Mouse (Mus musculus): ENCODE results near the gene Tceanc2. TPM values are rescaled to one million over a fixed set of nuclear protein-coding genes. Genes with fewer than 3 reads are reported as not detected.

Tceanc2 gene
- polyA plus RNA-seq (2015; fragmentation: Nextera tagmentation; extraction: Ambion mirVana) = 22.7 and 25.1 TPM in 2 replicates

DNA sequence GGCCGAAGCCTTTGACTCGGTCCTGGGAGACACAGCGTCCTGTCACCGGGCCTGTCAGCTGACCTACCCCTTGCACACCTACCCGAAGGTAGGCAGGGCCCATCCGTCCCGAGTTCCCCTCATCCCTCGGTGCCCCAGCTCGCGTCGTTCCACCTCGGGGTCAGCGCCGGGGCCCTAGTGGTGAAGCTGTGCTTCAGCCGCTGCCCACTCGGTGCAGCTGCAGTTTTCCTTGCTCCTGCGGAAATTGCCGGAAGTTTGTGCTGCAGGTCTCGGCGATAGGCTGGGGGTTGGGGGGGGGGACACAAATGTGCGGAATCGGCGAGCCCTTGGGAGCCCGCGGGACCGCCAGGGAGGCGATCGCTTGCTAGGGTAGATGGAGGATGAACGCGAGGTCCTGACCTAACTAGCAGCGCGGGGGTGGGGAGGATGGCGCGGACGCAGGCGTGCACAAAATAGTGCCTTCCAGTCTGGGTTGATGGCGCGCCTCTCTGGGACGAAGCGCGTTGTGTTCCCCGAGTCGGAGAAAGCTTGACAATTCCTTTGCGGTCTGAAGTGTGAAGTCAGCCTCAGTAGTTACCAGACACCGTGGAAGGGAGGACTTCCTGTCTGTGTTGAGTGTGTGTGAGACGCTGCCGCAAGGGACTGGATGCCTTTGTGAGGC lies at the start of gene Tceanc2:
Gene Tceanc2 (minus strand): TSS at position 287 of the 661 bp plus-strand sequence.
- no peaks in the 10 kb centered on the region for H3K27me3 ChIP-seq (ENCODE audit: control insufficient read depth, insufficient read depth, low read depth, low read length)
- H3K4me2 ChIP-seq (ENCODE audit: low read depth, low read length) = peak within 1 kb of the TSS; percentile 75
- H3K27ac ChIP-seq (ENCODE audit: low read length) = peak within 1 kb of the TSS; percentile 99
- peaks cover 16% of the 10 kb centered on the region for H3K4me1 ChIP-seq (replicated peaks; ENCODE audit: control insufficient read depth, insufficient read depth, low read length)
- peak within 1 kb of the TSS; percentile 72 for H3K9ac ChIP-seq (ENCODE audit: low read length)
- ATAC-seq (ENCODE audit: low read depth) = peak; percentile 13
- H3K9me3 ChIP-seq (ENCODE audit: control insufficient read depth, low read length) = no peaks in the 10 kb centered on the region
- no peaks in the 10 kb centered on the region for H3K36me3 ChIP-seq (ENCODE audit: control insufficient read depth, insufficient read depth, low read length)
- H3K4me3 ChIP-seq (ENCODE audit: low read length) = peak within 1 kb of the TSS; percentile 60
- under 1% methylated on average over 47 of the region's 47 CpGs for WGBS

DNA sequence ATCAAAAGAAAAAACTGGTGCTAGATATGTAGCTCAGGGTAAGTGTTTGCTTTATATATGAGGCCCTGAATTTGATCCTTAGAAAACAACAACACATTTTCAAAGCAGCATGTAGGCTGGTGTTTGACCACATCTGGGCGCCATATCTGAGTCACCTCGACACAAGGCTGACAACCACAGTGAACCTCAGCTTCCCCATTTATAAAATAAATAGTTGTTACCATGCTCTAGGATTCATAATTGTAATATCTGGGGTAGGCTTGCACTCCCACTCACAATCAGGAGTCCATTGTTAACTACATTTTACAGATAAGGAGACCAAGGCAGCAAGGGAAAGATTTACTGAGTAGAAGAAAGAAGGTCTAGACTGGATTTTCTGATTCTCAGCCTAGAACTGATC lies 47.4 kb upstream of the Tceanc2 start:
- H3K9ac ChIP-seq (ENCODE audit: low read length) = no peak overlapping the region
- H3K27me3 ChIP-seq (ENCODE audit: control insufficient read depth, insufficient read depth, low read depth, low read length) = no peaks in the 10 kb centered on the region
- no peaks in the 10 kb centered on the region for H3K36me3 ChIP-seq (ENCODE audit: control insufficient read depth, insufficient read depth, low read length)
- H3K4me1 ChIP-seq (replicated peaks; ENCODE audit: control insufficient read depth, insufficient read depth, low read length) = no peaks in the 10 kb centered on the region
- no peak overlapping the region for H3K4me3 ChIP-seq (ENCODE audit: low read length)
- ATAC-seq (ENCODE audit: low read depth) = no peak
- H3K4me2 ChIP-seq (ENCODE audit: low read depth, low read length) = no peak overlapping the region
- 79% methylated on average over 2 of the region's 2 CpGs for WGBS
- H3K9me3 ChIP-seq (ENCODE audit: control insufficient read depth, low read length) = no peaks in the 10 kb centered on the region
- H3K27ac ChIP-seq (ENCODE audit: low read length) = no peak overlapping the region

DNA sequence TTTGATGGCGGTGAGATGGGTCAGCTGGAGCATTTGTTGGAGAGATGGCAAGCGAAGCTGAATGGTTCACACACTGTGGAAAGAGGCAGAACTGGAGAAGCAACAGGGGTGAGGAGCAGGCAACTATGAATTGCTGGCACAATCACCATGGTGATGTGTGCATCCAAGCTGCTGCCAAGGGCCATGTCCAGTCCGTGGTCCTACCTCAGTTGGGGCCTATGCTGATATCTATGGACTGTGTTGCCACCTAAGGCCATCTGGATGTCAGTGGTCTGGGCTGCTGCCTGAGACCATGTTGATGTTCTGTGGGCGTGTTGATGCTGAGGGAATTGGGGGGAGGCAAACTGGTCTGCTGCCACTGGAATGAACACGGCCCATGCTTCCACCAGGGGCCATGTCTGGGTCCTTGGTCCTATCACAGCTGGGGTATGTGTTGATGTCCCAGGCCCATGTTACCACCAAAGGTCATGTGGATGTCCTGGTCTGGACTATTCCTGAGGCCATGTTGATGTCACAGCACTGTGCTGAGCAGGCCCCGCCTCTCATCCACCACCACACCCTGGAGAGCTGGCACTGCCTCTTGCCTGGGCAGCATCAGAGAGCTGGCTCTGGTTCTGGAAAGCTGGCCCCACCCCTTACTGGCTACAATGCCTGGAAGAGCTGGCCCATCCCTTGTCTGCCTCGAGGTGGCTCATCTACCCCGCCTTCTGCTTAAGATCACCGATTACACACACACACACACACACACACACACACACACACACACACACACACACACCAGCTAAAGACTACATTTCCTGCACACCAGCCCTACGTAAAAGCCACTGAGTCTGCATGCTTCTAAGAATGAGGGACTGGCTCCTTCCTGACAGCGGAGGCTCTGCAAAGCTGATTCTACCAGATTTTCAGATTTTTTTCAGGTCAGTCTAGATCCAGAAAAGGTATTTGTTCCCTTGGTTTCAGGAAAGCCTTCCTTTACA lies 44.6 kb upstream of the Tceanc2 start:
- ATAC-seq (ENCODE audit: low read depth) = peak; percentile 34
- WGBS = 75% methylated on average over 11 of the region's 11 CpGs

DNA sequence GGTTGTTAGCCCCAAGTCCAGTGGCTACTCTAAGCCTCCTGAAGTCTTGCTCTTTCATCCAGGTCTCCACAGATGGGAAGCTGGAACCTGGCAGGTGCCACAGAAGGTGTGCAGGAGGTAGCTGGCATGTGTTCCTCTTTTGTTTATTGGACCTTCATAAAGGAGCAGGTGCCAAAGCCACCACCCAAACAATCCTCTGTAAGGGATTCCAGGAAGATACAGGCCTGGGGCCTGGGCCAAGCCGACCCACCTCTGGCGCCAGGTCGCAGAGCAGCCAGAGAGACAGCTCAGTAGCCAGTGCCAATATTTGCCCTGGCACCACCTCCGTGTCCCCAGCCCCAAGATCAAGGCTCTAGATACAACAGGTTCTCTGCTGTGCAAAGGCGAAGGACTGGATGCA lies 42.6 kb upstream of the Tceanc2 start:
- no peaks in the 10 kb centered on the region for H3K9me3 ChIP-seq (ENCODE audit: control insufficient read depth, low read length)
- H3K27ac ChIP-seq (ENCODE audit: low read length) = no peak overlapping the region
- no peak overlapping the region for H3K4me2 ChIP-seq (ENCODE audit: low read depth, low read length)
- ATAC-seq (ENCODE audit: low read depth) = no peak
- H3K4me3 ChIP-seq (ENCODE audit: low read length) = no peak overlapping the region
- no peak overlapping the region for H3K9ac ChIP-seq (ENCODE audit: low read length)
- H3K36me3 ChIP-seq (ENCODE audit: control insufficient read depth, insufficient read depth, low read length) = no peaks in the 10 kb centered on the region
- H3K4me1 ChIP-seq (replicated peaks; ENCODE audit: control insufficient read depth, insufficient read depth, low read length) = no peaks in the 10 kb centered on the region
- 74% methylated on average over 5 of the region's 5 CpGs for WGBS
- H3K27me3 ChIP-seq (ENCODE audit: control insufficient read depth, insufficient read depth, low read depth, low read length) = no peaks in the 10 kb centered on the region

More for the DNA sequence above, 44.6 kb upstream of the Tceanc2 start:
- no peaks in the 10 kb centered on the region for H3K27me3 ChIP-seq (ENCODE audit: control insufficient read depth, insufficient read depth, low read depth, low read length)
- no peak overlapping the region for H3K27ac ChIP-seq (ENCODE audit: low read length)
- no peak overlapping the region for H3K4me3 ChIP-seq (ENCODE audit: low read length)
- H3K4me1 ChIP-seq (replicated peaks; ENCODE audit: control insufficient read depth, insufficient read depth, low read length) = no peaks in the 10 kb centered on the region
- no peak overlapping the region for H3K4me2 ChIP-seq (ENCODE audit: low read depth, low read length)
- no peaks in the 10 kb centered on the region for H3K9me3 ChIP-seq (ENCODE audit: control insufficient read depth, low read length)
- H3K9ac ChIP-seq (ENCODE audit: low read length) = no peak overlapping the region
- no peaks in the 10 kb centered on the region for H3K36me3 ChIP-seq (ENCODE audit: control insufficient read depth, insufficient read depth, low read length)

DNA sequence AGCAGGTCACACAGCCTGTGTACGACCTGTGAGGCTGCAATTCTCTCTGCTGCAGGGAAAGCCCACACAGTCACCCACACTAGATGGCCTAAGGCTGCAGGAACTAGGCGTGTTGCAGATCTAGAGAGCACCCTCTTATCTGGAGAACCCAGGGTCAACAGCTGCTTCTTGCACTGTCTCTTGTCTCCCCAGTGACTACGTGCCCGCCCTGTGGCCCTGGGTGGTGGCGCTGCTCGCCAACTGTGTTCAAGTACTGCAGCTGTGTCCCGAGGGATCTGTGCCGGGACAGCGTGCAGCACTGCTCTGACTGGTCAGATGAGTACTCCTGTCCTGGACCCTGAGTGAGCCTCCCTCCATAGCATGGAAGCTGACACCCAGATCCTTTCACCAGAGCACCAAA lies 38.7 kb upstream of the Tceanc2 start:
- no peaks in the 10 kb centered on the region for H3K9me3 ChIP-seq (ENCODE audit: control insufficient read depth, low read length)
- H3K4me1 ChIP-seq (replicated peaks; ENCODE audit: control insufficient read depth, insufficient read depth, low read length) = peaks cover 4% of the 10 kb centered on the region; the same call in 1 of the 2 replicates
- H3K27ac ChIP-seq (ENCODE audit: low read length) = no peak overlapping the region
- ATAC-seq (ENCODE audit: low read depth) = peak; percentile 27; the same call in 1 of the 2 replicates
- no peaks in the 10 kb centered on the region for H3K27me3 ChIP-seq (ENCODE audit: control insufficient read depth, insufficient read depth, low read depth, low read length)
- H3K4me2 ChIP-seq (ENCODE audit: low read depth, low read length) = no peak overlapping the region
- WGBS = 49% methylated on average over 9 of the region's 9 CpGs
- no peak overlapping the region for H3K4me3 ChIP-seq (ENCODE audit: low read length)
- no peak overlapping the region for H3K9ac ChIP-seq (ENCODE audit: low read length)
- no peaks in the 10 kb centered on the region for H3K36me3 ChIP-seq (ENCODE audit: control insufficient read depth, insufficient read depth, low read length)

DNA sequence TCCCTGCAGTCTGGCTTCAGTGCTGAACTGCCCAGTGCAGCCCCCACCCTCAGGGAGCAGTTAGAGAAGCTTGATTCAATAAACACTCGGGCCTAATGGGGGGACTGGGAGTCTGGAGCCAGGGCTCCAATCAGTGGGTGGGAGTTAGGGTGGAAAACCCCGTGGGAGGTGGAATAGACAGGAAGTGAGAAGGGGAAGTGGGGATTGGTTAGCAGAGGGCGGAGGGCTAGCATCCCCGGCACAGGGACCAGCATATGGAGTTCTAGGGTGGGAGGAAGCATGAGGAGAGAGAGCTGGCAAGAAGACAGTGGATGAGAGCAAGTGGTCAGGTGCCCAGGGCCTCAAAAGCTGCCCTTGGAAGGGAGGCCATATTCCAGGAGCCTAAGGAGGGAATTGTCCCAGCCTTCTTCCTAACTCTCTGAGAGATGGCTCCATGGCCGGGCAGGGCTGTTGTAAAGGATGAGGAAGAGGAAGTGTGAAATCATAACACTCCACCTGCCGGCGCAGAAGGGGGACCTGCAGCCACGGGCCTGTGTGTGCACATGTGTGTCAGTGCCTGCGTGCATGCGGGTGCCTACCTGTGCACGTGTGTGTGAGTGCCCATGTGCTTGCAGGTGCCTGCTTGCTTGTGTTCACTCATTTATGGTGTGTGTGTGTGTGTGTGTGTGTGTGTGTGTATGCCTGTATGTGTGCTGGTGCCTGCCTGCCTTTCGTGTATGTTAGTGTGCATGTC lies 34.5 kb upstream of the Tceanc2 start:
- H3K27me3 ChIP-seq (ENCODE audit: control insufficient read depth, insufficient read depth, low read depth, low read length) = no peaks in the 10 kb centered on the region
- whole genome bisulfite sequencing = 55% methylated on average over 12 of the region's 12 CpGs
- no peak for ATAC-seq (ENCODE audit: low read depth)

DNA sequence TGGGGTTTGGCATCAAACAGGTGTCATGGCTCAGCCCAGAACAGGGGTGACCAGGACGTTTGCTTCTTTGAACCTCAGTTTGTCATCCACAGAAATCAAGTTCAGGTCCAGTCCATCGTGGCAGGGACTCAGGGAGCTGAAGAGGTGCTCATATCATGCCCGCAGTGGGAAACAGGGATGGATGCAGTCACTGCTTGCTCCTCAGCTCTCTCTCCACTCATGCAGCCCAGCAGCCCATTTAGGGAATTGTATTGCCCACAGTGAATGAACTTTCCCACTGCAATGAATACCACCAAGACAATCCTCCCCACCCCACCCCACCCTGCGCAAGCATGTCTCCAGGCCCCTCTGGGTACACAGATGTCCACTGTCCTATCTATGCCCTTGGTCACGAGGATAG lies 33.0 kb upstream of the Tceanc2 start:
- no peak for ATAC-seq (ENCODE audit: low read depth)
- Histone ChIP-seq H3K27me3 (ENCODE audit: control insufficient read depth, insufficient read depth, low read depth, low read length) (no peaks in the 10 kb centered on the region), H3K4me3 (ENCODE audit: low read length) (no peak overlapping the region), H3K27ac (ENCODE audit: low read length) (no peak overlapping the region), H3K4me1 (replicated peaks; ENCODE audit: control insufficient read depth, insufficient read depth, low read length) (peaks cover 10% of the 10 kb centered on the region), H3K4me2 (ENCODE audit: low read depth, low read length) (no peak overlapping the region), H3K36me3 (ENCODE audit: control insufficient read depth, insufficient read depth, low read length) (no peaks in the 10 kb centered on the region; the same call in 1 of the 2 replicates), H3K9me3 (ENCODE audit: control insufficient read depth, low read length) (no peaks in the 10 kb centered on the region), H3K9ac (ENCODE audit: low read length) (no peak overlapping the region)
- WGBS = 68% methylated on average over 5 of the region's 5 CpGs

More for the DNA sequence above, 34.5 kb upstream of the Tceanc2 start:
- Histone ChIP-seq H3K9ac (ENCODE audit: low read length) (no peak overlapping the region), H3K27ac (ENCODE audit: low read length) (no peak overlapping the region), H3K36me3 (ENCODE audit: control insufficient read depth, insufficient read depth, low read length) (no peaks in the 10 kb centered on the region), H3K9me3 (ENCODE audit: control insufficient read depth, low read length) (no peaks in the 10 kb centered on the region), H3K4me2 (ENCODE audit: low read depth, low read length) (no peak overlapping the region), H3K4me1 (replicated peaks; ENCODE audit: control insufficient read depth, insufficient read depth, low read length) (peaks cover 10% of the 10 kb centered on the region), H3K4me3 (ENCODE audit: low read length) (no peak overlapping the region)

DNA sequence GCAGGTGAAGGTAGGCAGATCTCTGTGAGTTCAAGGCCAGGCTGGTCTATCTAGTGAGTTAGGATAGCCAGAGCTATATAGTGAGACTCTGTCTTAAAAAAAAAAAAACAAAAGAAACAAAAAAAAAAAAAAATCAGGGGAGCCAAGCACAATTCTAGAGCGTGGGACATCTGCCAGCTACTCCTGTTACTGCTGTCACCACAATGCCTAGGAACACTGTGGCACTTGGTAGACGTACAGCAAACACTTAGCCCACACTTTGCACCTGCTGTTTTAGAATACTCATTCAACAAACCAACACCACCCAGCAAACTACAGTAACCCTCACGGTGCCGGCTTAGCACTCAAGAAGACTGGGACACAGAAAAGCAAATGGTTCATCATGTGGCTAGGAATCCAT lies 32.5 kb upstream of the Tceanc2 start:
- ATAC-seq (ENCODE audit: low read depth) = peak; percentile 70
- 46% methylated on average over 4 of the region's 4 CpGs for WGBS
- no peak overlapping the region for H3K4me3 ChIP-seq (ENCODE audit: low read length)

More for the DNA sequence above, 32.5 kb upstream of the Tceanc2 start:
- H3K27me3 ChIP-seq (ENCODE audit: control insufficient read depth, insufficient read depth, low read depth, low read length) = no peaks in the 10 kb centered on the region
- no peaks in the 10 kb centered on the region for H3K9me3 ChIP-seq (ENCODE audit: control insufficient read depth, low read length)
- H3K36me3 ChIP-seq (ENCODE audit: control insufficient read depth, insufficient read depth, low read length) = no peaks in the 10 kb centered on the region; the same call in 1 of the 2 replicates
- no peak overlapping the region for H3K9ac ChIP-seq (ENCODE audit: low read length)
- H3K4me2 ChIP-seq (ENCODE audit: low read depth, low read length) = no peak overlapping the region
- peaks cover 10% of the 10 kb centered on the region for H3K4me1 ChIP-seq (replicated peaks; ENCODE audit: control insufficient read depth, insufficient read depth, low read length)
- H3K27ac ChIP-seq (ENCODE audit: low read length) = peak overlapping the region; percentile 40

All from lung, embryonic 16.5 days (tissue).